Mouse (Mus musculus) intestine, embryonic 14.5 days (tissue): ENCODE results near the gene Tacc3. TPM values are rescaled to one million over a fixed set of nuclear protein-coding genes. Genes with fewer than 3 reads are reported as not detected.
A peak's percentile ranks its signal among the peaks of the same experiment; 100 is the strongest.

Source experiments
- ATAC-seq: fragments of 200-750 bp; cut with Nextera tagmentation; replicated peaks from 2 replicates; pipeline ENCODE4 v1.8.0; 2017; ENCODE audit warnings: low read depth, moderate number of reproducible peaks, moderate TSS enrichment, moderate library complexity; ENCODE audit not compliant: low FRiP score, low TSS enrichment
- DNase-seq: peaks from one replicate; pipeline ENCODE4 v3.0.0-alpha.2; 2018; ENCODE audit warnings: low spot score
- H3K27ac ChIP-seq: fragments of 300-500 bp; sonication (generic); 2 replicates; pipeline ENCODE4 v1.5.1; 2014; ENCODE audit warnings: low read depth, mild to moderate bottlenecking, control low read depth
- H3K27me3 ChIP-seq: fragments of 300-500 bp; sonication (generic); replicated peaks from 2 replicates; pipeline ENCODE4 v1.6.1; 2014; ENCODE audit warnings: low read length, control low read depth; ENCODE audit not compliant: control insufficient read depth, insufficient read depth
- H3K36me3 ChIP-seq: fragments of 300-500 bp; sonication (generic); 2 replicates; pipeline ENCODE4 v1.6.1; 2014; ENCODE audit warnings: low read length, control low read depth; ENCODE audit not compliant: control insufficient read depth, insufficient read depth
- H3K4me1 ChIP-seq: fragments of 300-500 bp; sonication (generic); replicated peaks from 2 replicates; pipeline ENCODE4 v1.6.1; 2014; ENCODE audit warnings: low read length, control low read depth, mixed read lengths; ENCODE audit not compliant: control insufficient read depth, insufficient read depth
- H3K4me2 ChIP-seq: fragments of 300-500 bp; sonication (generic); 2 replicates; pipeline ENCODE4 v1.6.1; 2014; ENCODE audit warnings: low read length
- H3K4me3 ChIP-seq: fragments of 300-500 bp; sonication (generic); 2 replicates; pipeline ENCODE4 v1.5.1; 2014; ENCODE audit warnings: low read depth, low read length, control low read depth, mixed read lengths
- H3K9ac ChIP-seq: fragments of 300-500 bp; sonication (generic); 2 replicates; pipeline ENCODE4 v1.6.1; 2014; ENCODE audit warnings: mild to moderate bottlenecking, low read length
- H3K9me3 ChIP-seq: fragments of 300-500 bp; sonication (generic); 2 replicates; pipeline ENCODE4 v1.6.1; 2016; ENCODE audit warnings: low read length, control low read depth; ENCODE audit not compliant: control insufficient read depth
- WGBS: fragments of 180-500 bp; shearing (Covaris S2); extraction: QIAGEN DNeasy Blood & Tissue Kit; methylation state at CpG from one replicate; pipeline ENCODE4 v1.1.7; 2014; 5-methylcytosine and 5-hydroxymethylcytosine counted together
- polyA plus RNA-seq: library from polyadenylated mRNA; unstranded; fragments of >200 nt; fragmentation: Nextera tagmentation; extraction: Ambion mirVana; gene quantifications from 2 replicates; pipeline ENCODE4 v1.2.1, GENCODE M21; 2014

The Tacc3 gene
- polyA plus RNA-seq, 1 experiment from 2014 or later: 174 TPM

DNA sequence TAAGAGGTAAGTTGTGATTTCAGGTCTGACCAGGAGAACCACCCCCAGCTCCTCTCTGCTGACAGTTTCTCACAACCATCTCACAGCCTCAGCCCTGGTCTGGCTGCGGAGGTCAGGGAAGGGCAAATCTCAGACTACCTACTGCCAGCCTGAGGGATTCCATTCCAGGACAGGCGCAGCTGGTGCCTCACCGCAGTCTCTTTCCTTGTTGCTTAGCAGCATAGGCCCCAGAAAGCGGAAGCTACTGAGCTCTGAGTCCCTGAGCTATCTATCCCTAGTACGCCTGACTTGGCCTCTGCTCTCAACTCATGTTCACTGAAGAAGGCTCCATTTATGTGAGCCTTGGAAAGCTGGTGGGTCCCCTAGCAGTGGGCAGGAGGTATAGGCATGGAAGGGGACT, 60.5 kb downstream of the Tacc3 start:
- Histone ChIP-seq H3K4me1 (peaks cover 14% of the 10 kb centered on the region), H3K9ac (no peak overlapping the region), H3K4me2 (no peak overlapping the region), H3K27ac (no peak overlapping the region), H3K9me3 (no peaks in the 10 kb centered on the region), H3K27me3 (peaks cover 9% of the 10 kb centered on the region), H3K4me3 (no peak overlapping the region), H3K36me3 (no peaks in the 10 kb centered on the region)
- DNase-seq (no peak), ATAC-seq (no peak)
- WGBS: 67% methylated on average over 5 of the region's 5 CpGs

DNA sequence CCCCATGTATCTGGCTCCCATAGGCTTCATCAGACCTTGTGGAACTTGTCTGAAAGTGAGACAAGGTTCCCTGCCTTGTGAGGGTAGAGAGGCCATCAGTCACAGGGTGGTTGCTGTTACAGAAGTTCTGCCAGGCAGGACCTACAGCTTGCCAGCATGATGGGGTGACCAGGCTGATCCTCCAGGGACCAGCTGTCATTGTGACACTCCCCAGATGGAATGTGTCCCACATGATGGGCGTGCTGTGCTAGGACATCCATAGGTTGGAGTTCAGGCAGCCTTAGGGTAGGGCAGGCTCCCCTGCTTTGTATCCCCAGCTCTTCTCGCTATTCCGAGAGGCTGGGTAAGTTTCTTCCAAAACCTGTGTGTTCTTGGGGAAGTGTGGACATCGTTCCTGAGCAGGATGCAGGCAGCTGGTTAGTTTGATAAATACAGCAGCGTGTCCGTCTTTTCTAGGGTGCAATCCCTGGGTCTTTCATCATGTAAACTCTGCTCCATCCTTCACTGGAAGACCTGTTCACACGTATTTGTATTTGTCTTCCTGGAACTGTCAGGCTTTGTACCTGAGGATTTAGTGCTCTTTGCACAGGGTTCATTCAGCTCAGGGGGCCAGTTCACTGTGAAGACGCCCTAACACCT, 63.0 kb downstream of the Tacc3 start:
- Histone ChIP-seq H3K27ac (no peak overlapping the region), H3K4me3 (peak overlapping the region; percentile 74), H3K9ac (no peak overlapping the region; the same call in 1 of the 2 replicates), H3K36me3 (no peaks in the 10 kb centered on the region), H3K9me3 (no peaks in the 10 kb centered on the region), H3K4me2 (peak overlapping the region; percentile 99), H3K4me1 (peaks cover 18% of the 10 kb centered on the region), H3K27me3 (peaks cover 18% of the 10 kb centered on the region)
- ATAC-seq (no peak; the same call in 1 of the 2 replicates), DNase-seq (peak; percentile 67)
- 16% methylated on average over 8 of the region's 8 CpGs for WGBS

DNA sequence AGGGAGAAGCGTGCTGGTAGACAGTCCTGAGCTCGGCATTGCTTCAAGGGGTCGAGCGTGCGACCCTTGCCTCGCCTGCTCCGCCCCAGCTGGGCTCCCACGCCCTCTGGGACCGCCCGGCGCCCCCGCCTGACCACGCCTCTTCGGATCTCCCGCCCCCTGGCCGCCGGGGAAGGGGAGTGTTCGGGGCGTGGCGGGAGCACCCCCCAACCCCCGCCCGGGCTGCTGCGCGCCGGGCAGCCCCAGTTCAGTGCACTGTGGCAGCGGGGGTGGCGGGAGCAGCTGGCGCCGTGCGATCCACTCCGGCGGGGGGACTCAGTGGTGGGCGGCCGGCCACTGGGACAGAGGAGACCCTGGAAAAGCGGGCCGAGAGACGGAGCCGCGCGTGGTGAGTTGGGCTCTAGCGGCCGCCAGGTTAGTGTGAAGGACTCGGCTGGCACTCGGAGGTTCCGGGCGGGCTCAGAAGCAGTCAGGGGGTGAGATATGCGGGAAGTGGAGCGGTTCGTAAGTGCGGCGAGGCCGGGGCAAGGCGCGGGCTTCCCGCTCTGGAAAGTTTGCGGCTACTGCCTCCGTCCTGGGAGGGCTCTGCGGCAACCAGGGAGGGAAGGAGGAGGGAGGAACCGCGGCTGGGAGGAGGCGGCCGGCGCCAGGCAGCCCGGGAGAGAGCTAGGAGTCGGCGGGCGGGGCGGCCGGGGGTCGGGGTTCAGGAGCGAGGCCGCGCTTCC, 63.8 kb downstream of the Tacc3 start, which contains the start of gene Fgfr3:
Gene Fgfr3 (plus strand): TSS at position 134 of the 725 bp plus-strand sequence.
- H3K9me3 ChIP-seq: no peaks in the 10 kb centered on the region
- peak; percentile 59 for ATAC-seq
- no peaks in the 10 kb centered on the region for H3K36me3 ChIP-seq
- DNase-seq: peak; percentile 88
- WGBS: under 1% methylated on average over 72 of the region's 73 CpGs
- H3K9ac ChIP-seq: peak within 1 kb of the TSS; percentile 59
- peaks cover 16% of the 10 kb centered on the region for H3K4me1 ChIP-seq
- H3K4me2 ChIP-seq: peak within 1 kb of the TSS; percentile 99
- peak within 1 kb of the TSS; percentile 19; the same call in 1 of the 2 replicates for H3K27ac ChIP-seq
- peaks cover 18% of the 10 kb centered on the region for H3K27me3 ChIP-seq
- peak within 1 kb of the TSS; percentile 74 for H3K4me3 ChIP-seq

GRCm38 (mm10) chr5:33722266-33723018, 64.5 kb downstream of the Tacc3 start:
- peak overlapping the region; percentile 59 for H3K9ac ChIP-seq
- no peaks in the 10 kb centered on the region for H3K9me3 ChIP-seq
- peak; percentile 78 for DNase-seq
- H3K4me1 ChIP-seq: peaks cover 11% of the 10 kb centered on the region
- peak overlapping the region; percentile 99 for H3K4me2 ChIP-seq
- H3K36me3 ChIP-seq: no peaks in the 10 kb centered on the region
- no peak for ATAC-seq
- peak overlapping the region; percentile 19; the same call in 1 of the 2 replicates for H3K27ac ChIP-seq
- under 1% methylated on average over 53 of the region's 53 CpGs for WGBS
- peak overlapping the region; percentile 74 for H3K4me3 ChIP-seq
- H3K27me3 ChIP-seq: peaks cover 18% of the 10 kb centered on the region

DNA sequence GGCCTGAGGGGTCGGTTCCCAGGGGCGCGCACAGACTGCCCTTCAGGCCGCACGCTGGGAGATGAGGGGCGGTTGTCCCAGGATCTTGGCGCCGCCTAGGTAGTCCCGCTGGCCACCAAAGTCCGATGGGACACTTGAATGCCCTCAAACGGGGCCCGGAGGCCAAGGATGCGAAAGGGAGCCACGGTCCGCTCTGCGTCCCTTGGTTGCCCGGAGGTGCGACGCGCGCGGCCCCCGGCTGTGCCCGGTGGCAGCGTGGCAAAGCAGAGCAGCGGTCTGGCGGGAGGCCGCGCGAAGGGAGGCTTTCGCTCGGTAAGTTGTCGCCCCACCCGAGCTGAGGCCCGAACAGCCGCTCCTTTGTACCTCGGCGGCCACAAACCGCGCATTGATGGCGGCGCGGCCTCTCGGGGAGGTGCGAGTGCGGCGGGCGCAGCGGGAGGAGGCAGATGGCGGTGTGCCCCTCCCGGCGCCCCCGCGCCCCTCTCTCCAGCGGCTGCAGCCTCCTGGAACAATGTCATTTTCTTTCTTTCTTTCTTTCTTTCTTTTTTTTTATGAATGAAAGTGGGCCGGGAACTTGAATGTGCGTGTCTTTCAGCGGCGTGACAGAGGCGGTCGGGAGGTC, 65.2 kb downstream of the Tacc3 start:
- Histone ChIP-seq H3K36me3 (no peaks in the 10 kb centered on the region; the same call in 1 of the 2 replicates), H3K27me3 (peaks cover 18% of the 10 kb centered on the region), H3K4me1 (peaks cover 11% of the 10 kb centered on the region), H3K27ac (peak overlapping the region; percentile 74), H3K4me3 (peak overlapping the region; percentile 74), H3K9ac (peak overlapping the region; percentile 59), H3K4me2 (peak overlapping the region; percentile 99), H3K9me3 (no peaks in the 10 kb centered on the region)
- DNase-seq (peak; percentile 79), ATAC-seq (no peak)
- WGBS: under 1% methylated on average over 61 of the region's 61 CpGs

DNA sequence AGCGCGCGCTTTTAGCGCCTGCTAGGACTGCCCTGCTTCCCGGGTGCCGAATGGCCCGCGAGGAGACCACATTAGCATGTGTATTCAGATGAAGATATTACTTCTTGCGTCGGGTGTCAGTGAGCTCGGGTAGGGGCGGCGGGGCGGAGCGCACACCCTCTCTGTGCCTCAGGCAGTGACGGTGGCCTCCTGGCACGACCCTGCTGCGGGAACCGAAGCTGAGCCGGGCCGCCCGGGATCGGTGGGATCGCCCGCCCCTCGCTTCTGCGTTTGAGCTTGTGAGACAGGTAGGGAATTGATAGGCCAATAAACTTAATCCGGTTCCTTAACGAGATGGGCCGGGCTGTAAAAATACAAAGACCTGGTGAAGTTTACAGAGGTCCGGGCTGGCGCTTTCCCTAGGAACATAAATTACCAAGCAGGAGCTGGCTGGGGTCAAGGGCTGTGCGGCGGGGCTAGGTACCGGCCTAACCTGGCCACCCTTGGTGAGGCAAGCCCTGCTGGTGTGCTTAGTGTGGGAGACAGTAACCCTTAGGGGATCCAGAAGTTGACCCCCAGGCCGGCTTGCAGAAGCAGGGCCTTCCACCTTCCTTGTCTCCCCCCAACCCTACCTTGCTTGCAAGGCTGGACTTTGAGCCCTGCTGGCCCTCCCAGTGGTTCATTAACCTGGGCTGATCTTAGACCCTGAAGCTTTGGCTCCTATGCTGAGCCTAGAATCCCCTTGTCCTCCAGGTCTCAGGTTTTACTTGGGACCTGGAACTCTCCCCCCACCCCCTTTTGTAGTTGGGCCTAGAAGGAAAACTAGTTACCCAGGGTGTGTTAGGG, 65.9 kb downstream of the Tacc3 start:
- peaks cover 11% of the 10 kb centered on the region for H3K4me1 ChIP-seq
- DNase-seq (peak; percentile 76), ATAC-seq (peak; percentile 36)
- peak overlapping the region; percentile 74 for H3K4me3 ChIP-seq
- H3K4me2 ChIP-seq: peak overlapping the region; percentile 99
- H3K9ac ChIP-seq: peak overlapping the region; percentile 59
- WGBS: 9% methylated on average over 36 of the region's 36 CpGs
- peaks cover 18% of the 10 kb centered on the region for H3K27me3 ChIP-seq
- no peaks in the 10 kb centered on the region for H3K9me3 ChIP-seq
- H3K36me3 ChIP-seq: no peaks in the 10 kb centered on the region; the same call in 1 of the 2 replicates
- peak overlapping the region; percentile 74 for H3K27ac ChIP-seq

DNA sequence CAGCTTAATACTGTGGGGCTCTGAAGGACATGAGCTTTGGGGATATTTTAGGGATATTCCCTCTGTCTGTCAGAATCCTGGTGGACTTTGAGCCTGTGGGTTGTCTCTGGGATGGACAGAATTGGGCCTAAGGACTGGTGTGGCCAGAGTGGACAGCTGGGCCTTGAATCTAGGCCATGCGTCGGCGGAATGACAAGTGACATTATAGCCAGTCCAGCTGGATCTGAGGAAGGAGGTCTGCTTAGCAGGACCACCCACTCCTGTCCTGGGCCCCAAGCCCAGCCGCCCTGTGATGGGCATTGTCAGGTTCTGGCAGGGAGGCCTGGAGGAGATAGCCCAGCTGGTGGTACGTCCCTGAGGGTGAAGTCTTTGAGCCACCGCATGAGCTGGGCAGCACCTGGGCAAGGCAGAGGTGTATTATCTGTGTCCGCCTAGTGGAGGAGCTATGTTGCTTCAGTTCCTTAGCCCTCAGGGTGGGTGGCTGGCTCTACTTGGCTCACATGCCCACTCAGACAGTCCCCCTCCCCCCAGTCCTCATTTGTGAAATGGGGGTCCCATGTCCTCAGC, 68.2 kb downstream of the Tacc3 start:
- H3K9ac ChIP-seq: no peak overlapping the region
- no peaks in the 10 kb centered on the region for H3K9me3 ChIP-seq
- no peak overlapping the region for H3K27ac ChIP-seq
- no peak overlapping the region for H3K4me2 ChIP-seq
- ATAC-seq: no peak
- H3K4me3 ChIP-seq: no peak overlapping the region
- H3K4me1 ChIP-seq: peaks cover 7% of the 10 kb centered on the region
- H3K36me3 ChIP-seq: peaks cover 4% of the 10 kb centered on the region; the same call in 1 of the 2 replicates
- DNase-seq: no peak
- H3K27me3 ChIP-seq: peaks cover 18% of the 10 kb centered on the region
- 88% methylated on average over 7 of the region's 7 CpGs for WGBS
